Mouse (Mus musculus) gastrocnemius, postnatal 36 days (tissue): Measurements from ENCODE around the gene Tubb1. TPM values are rescaled to one million over a fixed set of nuclear protein-coding genes. Genes with fewer than 3 reads are reported as not detected.

ENCODE experiments used
- DNase-seq, 2 experiments: peaks; one replicate each; pipeline ENCODE4 v3.0.0; 2022
- intact Hi-C: fragments of 180-260 bp; cut with DNase I; formaldehyde crosslinking; loops from one replicate; pipeline ENCODE4 v1.15.1; 2025
- total RNA-seq, 2 experiments: library from RNA; stranded (reverse); gene quantifications; 2 replicates each; pipeline ENCODE4 v1.2.3; 2021

Tubb1 gene
- total RNA-seq, 2 experiments from 2014 or later = not detected

GRCm38 (mm10) chr2:174441898-174442297 is 8.6 kb upstream of the Tubb1 start:
- DNase-seq = no peak
- intact Hi-C loops = no loop called here

- no peak for DNase-seq
- intact Hi-C loops = no loop called here
Observed at GRCm38 (mm10) chr2:174442460-174442859, 8.0 kb upstream of the Tubb1 start.

GRCm38 (mm10) chr2:174443046-174443445 is 7.4 kb upstream of the Tubb1 start:
- intact Hi-C loops = no loop called here
- DNase-seq = no peak

- intact Hi-C loops = no loop called here
- no peak for DNase-seq
Observed at GRCm38 (mm10) chr2:174444359-174444758, 6.1 kb upstream of the Tubb1 start.

GRCm38 (mm10) chr2:174445018-174445417 is 5.5 kb upstream of the Tubb1 start:
- no peak for DNase-seq
- intact Hi-C loops = no loop called here

- intact Hi-C loops = no loop called here
- no peak for DNase-seq
Observed at GRCm38 (mm10) chr2:174446492-174446891, 4.0 kb upstream of the Tubb1 start.

GRCm38 (mm10) chr2:174446905-174447304 is 3.6 kb upstream of the Tubb1 start:
- DNase-seq = no peak
- intact Hi-C loops = no loop called here

- DNase-seq = no peak
- intact Hi-C loops = no loop called here
Observed at GRCm38 (mm10) chr2:174448405-174448804, 2.1 kb upstream of the Tubb1 start.

- intact Hi-C loops = no loop called here
- no peak for DNase-seq
Observed at GRCm38 (mm10) chr2:174453681-174454080, 3.2 kb downstream of the Tubb1 start.

- no peak for DNase-seq
- intact Hi-C loops = no loop called here
Observed at GRCm38 (mm10) chr2:174459365-174459764, 8.9 kb downstream of the Tubb1 start.

- peak in 1 of 2 experiments; percentile 19 for DNase-seq
- intact Hi-C loops = loop anchor here (5.0 kb wide), 1 partner anchor 136 kb away; no protein-coding TSS in a partner anchor
Observed at GRCm38 (mm10) chr2:174463370-174463769, 12.9 kb downstream of the Tubb1 start.

GRCm38 (mm10) chr2:174463789-174464523 is 13.5 kb downstream of the Tubb1 start, which contains the start of gene Atp5e:
Gene Atp5e (minus strand): TSS chr2:174464105.
- intact Hi-C loops = loop anchor here (5.0 kb wide), 1 partner anchor 137 kb away; no protein-coding TSS in a partner anchor
- DNase-seq = peak; percentile 91 to 94

GRCm38 (mm10) chr2:174470333-174470732 is 19.8 kb downstream of the Tubb1 start:
- DNase-seq = no peak
- intact Hi-C loops = loop anchor here (5.0 kb wide), 1 partner anchor 138 kb away; no protein-coding TSS in a partner anchor

- no peak for DNase-seq
- intact Hi-C loops = loop anchor here (5.0 kb wide), 1 partner anchor 139 kb away; no protein-coding TSS in a partner anchor
Observed at GRCm38 (mm10) chr2:174470786-174471405, 20.4 kb downstream of the Tubb1 start.

GRCm38 (mm10) chr2:174472407-174472806 is 21.9 kb downstream of the Tubb1 start:
- peak in 1 of 2 experiments; percentile 18 for DNase-seq
- intact Hi-C loops = loop anchor here (5.0 kb wide), 1 partner anchor 140 kb away; no protein-coding TSS in a partner anchor

GRCm38 (mm10) chr2:174472818-174473549 is 22.5 kb downstream of the Tubb1 start, which contains the start of gene Prelid3b:
Gene Prelid3b (minus strand): TSS chr2:174473081.
- peak; percentile 99 to 100 for DNase-seq
- intact Hi-C loops = loop anchor here (5.0 kb wide), 1 partner anchor 141 kb away; no protein-coding TSS in a partner anchor

GRCm38 (mm10) chr2:174473550-174473927 is 23.0 kb downstream of the Tubb1 start:
- intact Hi-C loops = loop anchor here (5.0 kb wide), 1 partner anchor 141 kb away; no protein-coding TSS in a partner anchor
- DNase-seq = no peak

GRCm38 (mm10) chr2:174477543-174478319 is 27.2 kb downstream of the Tubb1 start:
- intact Hi-C loops = no loop called here
- no peak for DNase-seq

- no peak for DNase-seq
- intact Hi-C loops = no loop called here
Observed at GRCm38 (mm10) chr2:174478746-174479145, 28.3 kb downstream of the Tubb1 start.

GRCm38 (mm10) chr2:174487005-174487404 is 36.5 kb downstream of the Tubb1 start:
- intact Hi-C loops = no loop called here
- no peak for DNase-seq
